Mouse (Mus musculus) megakaryocyte, embryonic 14.5 days (primary cell): ENCODE measurements around the gene Dmp1. TPM values are rescaled to one million over a fixed set of nuclear protein-coding genes. Genes with fewer than 3 reads are reported as not detected.

Experiments
- H3K27me3 ChIP-seq: replicated peaks from 2 replicates; pipeline ENCODE3; 2012; ENCODE audit warnings: inconsistent platforms
- H3K36me3 ChIP-seq: replicated peaks from 2 replicates; pipeline ENCODE3; 2012; ENCODE audit warnings: low read length, inconsistent platforms, mixed read lengths
- H3K4me1 ChIP-seq: 2 replicates; pipeline ENCODE4 v1.6.1; 2012; ENCODE audit warnings: inconsistent platforms
- H3K4me3 ChIP-seq: replicated peaks from 2 replicates; pipeline ENCODE3; 2012; ENCODE audit warnings: moderate library complexity, mild to moderate bottlenecking, inconsistent platforms
- H3K9me3 ChIP-seq: 2 replicates; pipeline ENCODE4 v1.6.1; 2012; ENCODE audit warnings: inconsistent platforms
- FLI1 ChIP-seq: IDR thresholded peaks from 2 replicates; pipeline ENCODE4 v1.6.1; 2012; ENCODE audit warnings: low read length, inconsistent platforms, mixed read lengths
- GATA1 ChIP-seq: IDR thresholded peaks from 3 replicates; pipeline ENCODE4 v1.6.1; 2012; ENCODE audit warnings: mixed read lengths, low read length, inconsistent platforms, borderline replicate concordance
- polyA plus RNA-seq: library from polyadenylated mRNA; stranded (reverse); fragments of >175 nt; gene quantifications from 2 replicates; pipeline ENCODE4 v1.2.3, GENCODE M21; 2012; ENCODE audit warnings: low replicate concordance; ENCODE audit not compliant: insufficient read depth

Dmp1 gene
- polyA plus RNA-seq, 1 experiment = not detected

GRCm38 (mm10) chr5:104256585-104256984 is 54.2 kb downstream of the Dmp1 start:
- TF ChIP-seq FLI1 = no peak
- no peak for TF ChIP-seq GATA1
- no peaks in the 10 kb centered on the region for H3K36me3 ChIP-seq
- H3K9me3 ChIP-seq = no peaks in the 10 kb centered on the region
- H3K4me3 ChIP-seq = no peak overlapping the region
- no peaks in the 10 kb centered on the region for H3K27me3 ChIP-seq
- no peaks in the 10 kb centered on the region for H3K4me1 ChIP-seq

GRCm38 (mm10) chr5:104261908-104262461 is 59.6 kb downstream of the Dmp1 start:
- TF ChIP-seq GATA1 (no peak), FLI1 (no peak)
- Histone ChIP-seq H3K36me3 (no peaks in the 10 kb centered on the region), H3K4me3 (no peak overlapping the region), H3K4me1 (no peaks in the 10 kb centered on the region), H3K27me3 (no peaks in the 10 kb centered on the region), H3K9me3 (peaks cover 5% of the 10 kb centered on the region; the same call in 1 of the 2 replicates)

GRCm38 (mm10) chr5:104263014-104263776 is 60.8 kb downstream of the Dmp1 start:
- Histone ChIP-seq H3K36me3 (no peaks in the 10 kb centered on the region), H3K4me1 (no peaks in the 10 kb centered on the region), H3K27me3 (no peaks in the 10 kb centered on the region), H3K9me3 (peaks cover 5% of the 10 kb centered on the region; the same call in 1 of the 2 replicates), H3K4me3 (no peak overlapping the region)
- TF ChIP-seq FLI1 (no peak), GATA1 (no peak)

Other genes with a start within 250 kb of the Dmp1 start
- not detected in 2 replicates for gene Hsd17b13, start 225.2 kb upstream of the Dmp1 start, polyA plus RNA-seq
- 0.63 TPM in 1 of 2 replicates, not detected in the other for gene Hsd17b11, start 180.7 kb upstream of the Dmp1 start, polyA plus RNA-seq
- 101 and 144 TPM in 2 replicates for gene Nudt9, start 156.3 kb upstream of the Dmp1 start, polyA plus RNA-seq
- not detected in 2 replicates for gene Gm17660, start 125.0 kb upstream of the Dmp1 start, polyA plus RNA-seq
- gene Sparcl1, start 88.9 kb upstream of the Dmp1 start, polyA plus RNA-seq = not detected in 2 replicates
- gene Dspp, start 31.9 kb upstream of the Dmp1 start, polyA plus RNA-seq = not detected in 2 replicates
- not detected in 2 replicates for gene Ibsp, start 96.6 kb downstream of the Dmp1 start, polyA plus RNA-seq
- not detected in 2 replicates for gene Mepe, start 122.7 kb downstream of the Dmp1 start, polyA plus RNA-seq
- 5.8 TPM in 1 of 2 replicates, not detected in the other for gene Spp1, start 232.5 kb downstream of the Dmp1 start, polyA plus RNA-seq